Mouse (Mus musculus): Measurements from ENCODE around the gene Fzd1.

DNA sequence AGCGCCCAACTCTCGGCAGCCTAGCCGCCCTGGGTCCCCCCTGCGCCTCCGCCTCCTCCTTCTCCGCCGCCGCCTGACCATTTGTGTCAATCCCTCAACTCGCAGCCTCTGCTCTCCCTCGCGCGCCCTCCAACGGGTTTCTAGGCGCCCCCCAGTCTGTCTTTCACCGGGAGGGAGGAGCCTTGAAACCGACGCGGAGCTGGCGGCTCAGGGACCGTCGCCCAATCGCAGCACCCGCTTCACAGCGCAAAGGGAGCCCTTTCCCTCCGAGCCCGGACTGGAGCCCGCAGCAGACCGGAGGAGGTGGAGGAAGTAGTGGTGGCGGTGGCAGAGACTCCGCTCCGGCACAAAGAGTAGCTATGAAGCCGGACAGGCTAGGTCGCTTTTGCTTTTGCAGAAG is at the start of gene Fzd1:
- TF ChIP-seq EP300 (IDR thresholded peaks at IDR 0.05; ENCODE audit: low read depth) (no peak), CTCF (IDR thresholded peaks at IDR 0.05; ENCODE audit: low read depth) (peak; percentile 17; the same call in 1 of the 2 replicates)

All from liver, embryonic 14.5 days (tissue).